Mouse (Mus musculus) C2C12 (cell line): ENCODE measurements around the gene Erg. TPM values are rescaled to one million over a fixed set of nuclear protein-coding genes. Genes with fewer than 3 reads are reported as not detected.

Experiments
- H3K27me3 ChIP-seq: one replicate; pipeline ENCODE4 v1.6.1; 2011; ENCODE audit not compliant: control insufficient read depth, insufficient read depth, insufficient read length
- H3K36me3 ChIP-seq: one replicate; pipeline ENCODE4 v1.6.1; 2011; ENCODE audit not compliant: control insufficient read depth, insufficient read depth
- H3K4me3 ChIP-seq: one replicate; pipeline ENCODE4 v1.5.1; 2011; ENCODE audit warnings: mild to moderate bottlenecking, control low read depth; ENCODE audit not compliant: poor library complexity, insufficient read depth, severe bottlenecking
- H3K79me2 ChIP-seq: one replicate; pipeline ENCODE4 v1.6.1; 2011; ENCODE audit not compliant: control insufficient read depth, insufficient read depth
- H3K79me3 ChIP-seq: one replicate; pipeline ENCODE4 v1.6.1; 2011; ENCODE audit warnings: low read depth, control low read depth
- H3ac ChIP-seq: one replicate; pipeline ENCODE3; 2011; ENCODE audit warnings: low read depth; ENCODE audit not compliant: control insufficient read depth, insufficient read length
- CEBPB ChIP-seq: IDR thresholded peaks from one replicate; pipeline ENCODE4 v1.6.1; 2011; ENCODE audit warnings: low read depth, mild to moderate bottlenecking, control low read depth, moderate library complexity
- CTCF ChIP-seq: IDR thresholded peaks from one replicate; pipeline ENCODE4 v1.5.1; 2011; ENCODE audit not compliant: control insufficient read depth, insufficient read depth, insufficient read length
- FOSL1 ChIP-seq: IDR thresholded peaks from one replicate; pipeline ENCODE4 v1.8.0; 2011; ENCODE audit warnings: mild to moderate bottlenecking, low read length; ENCODE audit not compliant: poor library complexity, insufficient read depth, severe bottlenecking
- MAX ChIP-seq: IDR thresholded peaks from one replicate; pipeline ENCODE4 v1.6.1; 2011; ENCODE audit warnings: mild to moderate bottlenecking, control low read depth
- MYOD1 ChIP-seq: IDR thresholded peaks from one replicate; pipeline ENCODE4 v1.6.1; 2011; ENCODE audit warnings: low read depth; ENCODE audit not compliant: control insufficient read depth, insufficient read length
- MYOG ChIP-seq: IDR thresholded peaks from one replicate; pipeline ENCODE4 v1.6.1; 2011; ENCODE audit not compliant: control insufficient read depth, insufficient read length; ENCODE audit errors: extremely low read depth
- USF1 ChIP-seq: IDR thresholded peaks from one replicate; pipeline ENCODE4 v1.6.1; 2011; ENCODE audit warnings: low read depth, mild to moderate bottlenecking, control low read depth, moderate library complexity
- polyA plus RNA-seq: library from polyadenylated mRNA; unstranded; fragments of >200 nt; fragmentation: generic; extraction: Trizol; gene quantifications from one replicate; pipeline ENCODE4 v1.2.1, GENCODE M21; 2012; ENCODE audit warnings: missing spikeins

The Erg gene
- polyA plus RNA-seq, 1 experiment: 0.05 TPM

DNA sequence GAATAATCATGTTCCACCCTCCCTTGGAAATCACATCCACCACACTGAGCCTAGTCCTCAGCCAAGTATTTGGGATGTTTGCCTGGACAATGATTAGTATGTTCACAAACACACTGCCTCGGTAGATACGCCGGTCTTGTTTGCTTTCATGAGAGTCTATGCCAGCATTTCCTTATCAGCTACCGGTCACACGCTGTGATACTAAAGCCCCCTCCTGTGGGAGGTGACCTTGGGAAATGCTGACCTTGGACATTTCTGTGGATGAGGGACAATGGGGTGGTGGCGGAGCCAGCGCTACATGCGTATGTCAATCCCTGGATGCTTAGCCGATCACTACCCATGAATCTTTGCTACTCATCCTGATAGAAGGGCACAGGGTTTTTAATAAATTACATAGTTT is 213.4 kb downstream of the Erg start:
- Histone ChIP-seq H3K36me3 (no peaks in the 10 kb centered on the region), H3K27me3 (peaks cover 45% of the 10 kb centered on the region), H3ac (no peak overlapping the region), H3K79me3 (no peaks in the 10 kb centered on the region), H3K79me2 (no peaks in the 10 kb centered on the region), H3K4me3 (no peak overlapping the region)
- TF ChIP-seq CTCF (no peak), MYOG (no peak)

DNA sequence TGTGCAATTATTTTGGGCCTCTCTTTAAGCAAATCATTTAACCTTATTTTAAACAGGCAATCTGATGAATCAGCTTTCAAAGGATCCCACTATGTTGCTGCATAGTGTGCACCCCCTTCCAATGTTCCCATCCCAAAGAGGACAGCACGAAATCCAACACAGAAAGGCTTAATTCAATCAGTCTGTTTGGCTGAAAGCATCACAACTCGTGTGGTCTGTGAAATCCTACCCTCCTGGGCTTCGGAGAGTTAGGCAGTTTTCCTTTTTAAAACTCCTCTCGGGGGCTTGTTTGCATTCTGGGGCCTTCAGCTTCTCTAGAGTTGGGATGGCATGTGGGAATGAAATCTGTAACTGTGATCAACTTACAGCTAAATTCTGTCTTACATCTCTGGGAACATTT is 214.7 kb downstream of the Erg start:
- no peak overlapping the region for H3K4me3 ChIP-seq
- no peak overlapping the region for H3ac ChIP-seq
- no peak for TF ChIP-seq FOSL1
- no peaks in the 10 kb centered on the region for H3K79me2 ChIP-seq
- H3K79me3 ChIP-seq: no peaks in the 10 kb centered on the region
- peaks cover 58% of the 10 kb centered on the region for H3K27me3 ChIP-seq
- H3K36me3 ChIP-seq: no peaks in the 10 kb centered on the region

DNA sequence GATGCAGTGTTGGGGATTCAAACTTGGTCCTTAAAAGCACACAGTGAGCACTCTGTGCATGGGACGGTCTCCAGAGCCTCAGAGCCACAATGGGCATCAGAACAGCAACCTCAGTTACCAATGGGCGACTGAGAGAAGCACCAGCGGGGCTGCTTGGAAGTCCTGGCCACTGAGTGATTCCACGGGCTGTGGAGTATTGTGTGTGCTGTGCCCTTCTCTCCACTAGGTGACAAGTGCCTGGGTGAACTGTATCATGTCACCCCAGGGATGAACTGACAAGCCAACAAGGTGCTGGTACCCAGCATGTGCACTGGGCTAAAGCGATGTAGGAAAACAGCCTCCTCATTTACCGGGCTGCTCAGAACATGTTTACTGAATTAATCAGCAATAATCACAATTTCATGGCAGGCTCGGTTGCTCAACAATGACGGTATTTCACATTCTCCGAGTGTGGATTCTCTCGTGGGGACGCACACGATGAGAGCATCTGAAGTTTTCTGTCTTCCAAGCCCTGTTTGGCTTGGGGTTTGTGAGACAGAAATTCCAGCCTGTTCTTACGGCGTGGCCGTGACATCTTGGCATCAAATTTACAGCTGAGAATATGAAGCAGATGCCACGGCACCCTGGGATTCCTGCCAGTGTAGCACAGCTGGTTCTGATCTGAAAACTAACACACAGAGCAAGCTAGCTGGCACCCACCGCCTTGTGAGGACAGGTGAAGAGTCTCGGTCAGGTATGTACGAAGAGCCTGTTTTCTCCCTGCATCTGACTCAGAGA is 219.2 kb downstream of the Erg start:
- Histone ChIP-seq H3K4me3 (no peak overlapping the region), H3K36me3 (no peaks in the 10 kb centered on the region), H3K79me3 (no peaks in the 10 kb centered on the region), H3ac (no peak overlapping the region), H3K79me2 (no peaks in the 10 kb centered on the region), H3K27me3 (peaks cover 55% of the 10 kb centered on the region)
- no peak for TF ChIP-seq MYOG
- no peak for TF ChIP-seq MYOD1
- TF ChIP-seq MAX: no peak
- no peak for TF ChIP-seq CEBPB
- TF ChIP-seq FOSL1: no peak
- no peak for TF ChIP-seq CTCF
- no peak for TF ChIP-seq USF1

DNA sequence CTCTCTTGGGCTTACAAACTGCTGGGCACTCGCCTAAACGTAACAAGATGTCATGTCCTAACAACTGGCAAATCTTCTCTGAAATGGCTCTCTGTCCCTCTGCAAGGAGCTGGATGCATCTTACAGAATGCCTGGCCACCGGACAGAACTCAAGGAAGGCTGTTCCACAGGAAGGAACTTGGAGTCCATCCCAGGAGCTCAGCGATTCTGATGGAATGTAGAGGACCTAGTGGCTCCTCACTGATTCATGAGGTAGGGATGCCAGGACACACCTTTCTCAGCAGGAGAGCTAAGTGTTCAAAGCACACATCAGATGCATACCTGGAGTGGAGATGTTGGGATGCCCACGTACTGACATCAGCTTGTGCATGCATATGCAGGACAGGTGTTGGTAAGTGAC is 221.2 kb downstream of the Erg start:
- H3K36me3 ChIP-seq: no peaks in the 10 kb centered on the region
- TF ChIP-seq MYOG (no peak), CEBPB (no peak), FOSL1 (no peak), CTCF (no peak), MAX (no peak), MYOD1 (no peak), USF1 (no peak)
- no peaks in the 10 kb centered on the region for H3K79me2 ChIP-seq
- no peak overlapping the region for H3ac ChIP-seq
- peaks cover 56% of the 10 kb centered on the region for H3K27me3 ChIP-seq
- no peak overlapping the region for H3K4me3 ChIP-seq
- H3K79me3 ChIP-seq: no peaks in the 10 kb centered on the region

DNA sequence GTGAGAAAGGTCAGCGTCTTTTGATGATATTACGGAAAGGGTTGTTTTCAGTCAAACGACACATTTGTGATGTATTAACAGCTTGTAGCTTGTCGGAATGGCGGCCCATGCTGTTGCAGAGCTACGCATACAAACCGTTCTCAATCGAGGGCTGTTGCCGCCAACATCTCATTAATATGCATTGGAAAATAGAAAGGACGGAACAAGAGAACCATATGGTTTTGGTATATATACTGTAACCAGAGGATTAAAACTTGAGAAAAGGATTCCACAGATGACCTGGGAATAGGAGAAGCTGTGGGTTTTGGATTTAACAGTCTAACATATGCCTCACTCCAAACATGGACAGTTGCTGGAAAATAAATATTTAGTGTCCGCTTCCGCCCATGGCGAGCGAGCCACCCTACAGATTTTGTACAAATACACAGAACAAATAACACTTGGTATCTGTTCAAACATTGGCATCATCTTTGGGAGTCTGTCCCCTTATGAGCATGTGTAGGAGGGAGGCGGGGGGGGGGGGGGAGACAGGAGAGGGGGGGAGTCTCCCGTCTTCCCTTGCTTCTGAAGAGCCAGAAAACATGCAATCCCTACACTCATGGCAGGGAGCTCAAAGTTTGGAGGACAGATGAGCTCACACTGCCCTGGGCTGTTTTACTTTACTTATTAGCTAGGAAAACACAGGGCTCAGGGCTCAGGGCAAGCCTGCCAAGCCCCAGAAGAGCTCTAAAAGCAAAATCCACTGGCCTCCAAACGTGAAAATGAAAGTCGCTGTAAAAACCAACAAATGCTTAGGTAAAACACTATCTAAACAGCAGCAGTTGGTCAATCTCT is 222.5 kb downstream of the Erg start:
- peaks cover 53% of the 10 kb centered on the region for H3K27me3 ChIP-seq
- H3K79me2 ChIP-seq: no peaks in the 10 kb centered on the region
- no peaks in the 10 kb centered on the region for H3K79me3 ChIP-seq
- TF ChIP-seq CEBPB: no peak
- no peak for TF ChIP-seq FOSL1
- TF ChIP-seq CTCF: no peak
- no peak for TF ChIP-seq MYOG
- no peak for TF ChIP-seq USF1
- no peak for TF ChIP-seq MYOD1
- H3K36me3 ChIP-seq: no peaks in the 10 kb centered on the region
- no peak overlapping the region for H3ac ChIP-seq
- no peak overlapping the region for H3K4me3 ChIP-seq

DNA sequence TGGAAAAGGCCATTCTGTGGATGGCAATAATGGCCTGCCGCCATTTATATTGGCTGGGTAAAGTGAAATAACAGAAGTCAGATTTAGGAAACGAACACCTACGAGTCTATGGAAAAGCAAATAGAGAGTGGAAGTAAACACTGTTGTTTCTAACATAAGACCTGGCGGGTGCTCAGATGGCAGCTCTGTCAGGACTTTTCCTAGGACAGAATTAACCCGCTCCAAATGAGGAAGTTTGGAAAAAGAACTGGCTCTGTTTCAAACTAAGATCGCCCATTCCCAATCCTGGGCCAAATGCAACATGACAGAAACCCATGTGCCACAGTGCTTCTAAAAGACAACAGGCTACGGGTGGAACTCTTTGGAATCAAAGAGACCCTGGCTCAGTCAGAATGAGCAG is 224.4 kb downstream of the Erg start:
- Histone ChIP-seq H3K4me3 (no peak overlapping the region), H3K79me3 (no peaks in the 10 kb centered on the region), H3K36me3 (no peaks in the 10 kb centered on the region), H3K27me3 (peaks cover 44% of the 10 kb centered on the region), H3ac (no peak overlapping the region), H3K79me2 (no peaks in the 10 kb centered on the region)
- no peak for TF ChIP-seq MAX
